Mouse (Mus musculus) heart, postnatal 0 days (tissue): ENCODE data around the gene Mrtfb. TPM values are rescaled to one million over a fixed set of nuclear protein-coding genes. Genes with fewer than 3 reads are reported as not detected.

Experiments
- ATAC-seq: fragments of 200-750 bp; cut with Nextera tagmentation; 2 replicates; pipeline ENCODE4 v1.8.0; 2017; ENCODE audit warnings: low read depth, moderate number of reproducible peaks, moderate library complexity; ENCODE audit not compliant: insufficient read depth
- DNase-seq: peaks from one replicate; pipeline ENCODE4 v3.0.0-alpha.2; 2016; ENCODE audit warnings: low spot score
- H3K27ac ChIP-seq: fragments of 300-500 bp; sonication (generic); 2 replicates; pipeline ENCODE4 v1.5.1; 2014; ENCODE audit warnings: low read depth, mild to moderate bottlenecking
- H3K27me3 ChIP-seq: fragments of 300-500 bp; sonication (generic); 2 replicates; pipeline ENCODE4 v1.6.1; 2014; ENCODE audit warnings: low read length, mixed read lengths; ENCODE audit not compliant: control insufficient read depth, insufficient read depth
- H3K36me3 ChIP-seq: fragments of 300-500 bp; sonication (generic); replicated peaks from 2 replicates; pipeline ENCODE4 v1.6.1; 2014; ENCODE audit warnings: low read length, mixed read lengths; ENCODE audit not compliant: control insufficient read depth, insufficient read depth
- H3K4me1 ChIP-seq: fragments of 300-500 bp; sonication (generic); 2 replicates; pipeline ENCODE4 v1.6.1; 2014; ENCODE audit warnings: antibody characterized with exemption; ENCODE audit not compliant: control insufficient read depth, insufficient read depth
- H3K4me2 ChIP-seq: fragments of 300-500 bp; sonication (generic); 2 replicates; pipeline ENCODE4 v1.6.1; 2014; ENCODE audit warnings: low read depth, mild to moderate bottlenecking, low read length, moderate library complexity
- H3K4me3 ChIP-seq: fragments of 300-500 bp; sonication (generic); 2 replicates; pipeline ENCODE4 v1.5.1; 2014; ENCODE audit warnings: low read depth, low read length
- H3K9ac ChIP-seq: fragments of 300-500 bp; sonication (generic); replicated peaks from 2 replicates; pipeline ENCODE4 v1.6.1; 2014; ENCODE audit warnings: low read depth, low read length, mixed read lengths
- H3K9me3 ChIP-seq: fragments of 300-500 bp; sonication (generic); replicated peaks from 2 replicates; pipeline ENCODE4 v1.6.1; 2016; ENCODE audit warnings: low read length; ENCODE audit not compliant: control insufficient read depth
- CTCF ChIP-seq: IDR thresholded peaks from 2 replicates; pipeline ENCODE4 v1.5.1; 2016; ENCODE audit warnings: antibody characterized with exemption, control low read depth, low read depth
- EP300 ChIP-seq: IDR thresholded peaks from 2 replicates; pipeline ENCODE4 v1.6.1; 2016; ENCODE audit warnings: antibody characterized with exemption, low read depth
- WGBS: fragments of 180-500 bp; shearing (Covaris S2); extraction: QIAGEN DNeasy Blood & Tissue Kit; methylation state at CpG from one replicate; pipeline ENCODE4 v1.1.7; 2014; 5-methylcytosine and 5-hydroxymethylcytosine counted together
- polyA plus RNA-seq: library from polyadenylated mRNA; unstranded; fragments of >200 nt; fragmentation: Nextera tagmentation; extraction: Ambion mirVana; gene quantifications from 2 replicates; pipeline ENCODE4 v1.2.1, GENCODE M21; 2015
- total RNA-seq: library from RNA; depleted of rRNA; stranded (reverse); fragments of >200 nt; gene quantifications from 2 replicates; pipeline ENCODE4 v1.2.3, GENCODE M21; 2014; ENCODE audit warnings: low replicate concordance

Gene Mrtfb
- total and polyA plus RNA-seq, 2 experiments from 2014 or later = 11.7 to 17.2 TPM

DNA sequence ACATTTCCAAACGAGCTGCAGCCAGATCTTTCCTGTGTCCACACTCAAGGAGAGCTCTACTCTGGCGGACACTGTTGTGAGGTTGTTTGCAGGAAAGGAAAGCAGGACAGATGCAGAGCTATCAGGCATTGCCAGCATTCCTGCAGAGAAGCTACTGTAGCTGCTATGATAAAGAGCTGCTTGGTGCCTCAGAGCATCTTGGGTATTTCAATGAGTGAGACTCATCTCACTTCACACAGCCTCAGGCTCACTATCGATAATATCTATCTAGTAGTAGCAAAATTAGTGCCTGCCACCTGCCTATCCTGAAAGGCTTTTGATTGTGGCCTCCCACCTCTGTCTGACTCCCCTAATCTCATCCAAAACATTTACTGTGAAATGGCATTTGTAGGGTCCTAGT is 73.4 kb downstream of the Mrtfb start:
- Histone ChIP-seq H3K9ac (no peak overlapping the region), H3K4me1 (peaks cover 14% of the 10 kb centered on the region), H3K4me3 (no peak overlapping the region), H3K9me3 (no peaks in the 10 kb centered on the region), H3K36me3 (peaks cover 18% of the 10 kb centered on the region; the same call in 1 of the 2 replicates), H3K27me3 (no peaks in the 10 kb centered on the region), H3K4me2 (no peak overlapping the region), H3K27ac (peak overlapping the region; percentile 19; the same call in 1 of the 2 replicates)
- WGBS = 23% methylated on average over 3 of the region's 3 CpGs
- ATAC-seq (no peak), DNase-seq (no peak)
- TF ChIP-seq CTCF = no peak

DNA sequence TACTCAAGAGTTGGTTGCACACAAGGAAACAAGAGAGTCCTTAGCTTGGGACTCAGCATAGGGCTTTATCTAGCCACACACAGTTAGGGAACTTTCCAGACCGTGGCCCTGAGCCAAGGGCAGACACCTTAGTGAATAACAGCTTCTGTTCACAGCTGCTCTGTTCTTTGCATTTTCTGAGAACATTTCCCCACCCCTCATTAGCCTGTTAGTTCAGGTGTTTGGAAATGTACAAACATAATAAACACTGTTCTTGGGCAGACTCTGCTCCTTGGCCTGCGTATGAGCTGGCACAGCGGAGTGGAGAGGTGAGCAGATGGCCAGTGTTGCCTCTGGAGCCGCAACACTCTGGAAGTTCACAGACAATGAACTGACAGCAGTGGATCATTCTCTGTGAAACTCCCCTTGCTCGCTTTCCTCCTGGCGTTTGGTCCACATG is 74.0 kb downstream of the Mrtfb start:
- 0 out of 2 replicates have a peak, but pooled peaks have one; percentile 17 for ATAC-seq
- Histone ChIP-seq H3K4me1 (peaks cover 14% of the 10 kb centered on the region), H3K4me3 (no peak overlapping the region), H3K9ac (no peak overlapping the region), H3K27ac (peak overlapping the region; percentile 22; the same call in 1 of the 2 replicates), H3K4me2 (no peak overlapping the region), H3K27me3 (no peaks in the 10 kb centered on the region), H3K9me3 (no peaks in the 10 kb centered on the region), H3K36me3 (peaks cover 18% of the 10 kb centered on the region; the same call in 1 of the 2 replicates)
- TF ChIP-seq EP300 = no peak
- TF ChIP-seq CTCF = no peak
- 55% methylated on average over 6 of the region's 6 CpGs for WGBS
- no peak for DNase-seq

DNA sequence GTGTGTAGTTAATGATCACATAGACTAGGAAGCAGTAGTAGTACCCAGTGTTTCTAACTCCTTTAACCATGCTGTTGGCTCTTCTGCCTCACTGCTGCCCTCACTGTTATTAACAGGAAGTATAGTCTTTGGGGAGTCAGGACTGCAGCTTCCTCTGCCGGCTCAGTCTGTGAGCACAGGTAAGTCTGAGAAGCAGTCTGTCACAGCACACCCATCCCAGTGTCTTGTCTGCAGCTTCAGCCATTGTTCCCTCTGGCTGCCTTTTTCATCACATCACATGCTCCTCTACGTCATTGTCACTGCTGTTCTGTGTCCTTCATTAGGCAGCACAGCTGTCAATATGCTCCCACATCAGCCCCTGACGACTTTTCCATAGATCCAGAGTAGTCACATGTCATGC is 75.6 kb downstream of the Mrtfb start:
- H3K9ac ChIP-seq = no peak overlapping the region
- no peaks in the 10 kb centered on the region for H3K27me3 ChIP-seq
- H3K4me1 ChIP-seq = peaks cover 18% of the 10 kb centered on the region
- no peak for DNase-seq
- H3K9me3 ChIP-seq = no peaks in the 10 kb centered on the region
- TF ChIP-seq EP300 (no peak), CTCF (0 out of 2 replicates have a peak, but pooled peaks have one; percentile 1)
- H3K4me2 ChIP-seq = no peak overlapping the region
- H3K27ac ChIP-seq = no peak overlapping the region
- WGBS = 47% methylated on average over 3 of the region's 3 CpGs
- ATAC-seq = no peak
- peaks cover 12% of the 10 kb centered on the region; the same call in 1 of the 2 replicates for H3K36me3 ChIP-seq
- no peak overlapping the region for H3K4me3 ChIP-seq

DNA sequence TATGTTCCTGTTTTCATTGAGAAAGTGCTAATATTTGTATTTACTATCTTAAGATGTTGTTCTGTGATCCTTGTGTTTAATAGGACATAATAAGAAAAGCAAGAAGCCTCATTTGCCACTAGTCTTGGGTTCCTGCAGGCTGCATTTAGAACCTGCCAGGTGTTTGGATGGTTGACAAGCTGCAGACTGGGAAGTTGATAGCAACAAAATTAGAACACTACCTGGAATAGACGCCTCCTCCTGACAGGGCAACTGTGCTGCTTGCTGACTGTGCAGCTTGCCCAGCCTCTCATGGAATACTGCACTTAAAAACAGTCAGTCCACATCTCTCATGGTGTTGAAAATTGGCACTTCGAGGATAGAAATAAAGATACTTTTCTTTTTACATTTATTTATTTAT is 76.3 kb downstream of the Mrtfb start:
- Histone ChIP-seq H3K36me3 (0 out of 2 replicates have a peak, but pooled peaks cover 7% of the 10 kb centered on the region), H3K27me3 (no peaks in the 10 kb centered on the region), H3K27ac (no peak overlapping the region), H3K4me3 (no peak overlapping the region), H3K4me2 (no peak overlapping the region), H3K9me3 (no peaks in the 10 kb centered on the region), H3K4me1 (peaks cover 25% of the 10 kb centered on the region), H3K9ac (no peak overlapping the region)
- DNase-seq (no peak), ATAC-seq (no peak)
- WGBS = 70% methylated on average over 2 of the region's 2 CpGs
- TF ChIP-seq EP300 (no peak), CTCF (no peak)

DNA sequence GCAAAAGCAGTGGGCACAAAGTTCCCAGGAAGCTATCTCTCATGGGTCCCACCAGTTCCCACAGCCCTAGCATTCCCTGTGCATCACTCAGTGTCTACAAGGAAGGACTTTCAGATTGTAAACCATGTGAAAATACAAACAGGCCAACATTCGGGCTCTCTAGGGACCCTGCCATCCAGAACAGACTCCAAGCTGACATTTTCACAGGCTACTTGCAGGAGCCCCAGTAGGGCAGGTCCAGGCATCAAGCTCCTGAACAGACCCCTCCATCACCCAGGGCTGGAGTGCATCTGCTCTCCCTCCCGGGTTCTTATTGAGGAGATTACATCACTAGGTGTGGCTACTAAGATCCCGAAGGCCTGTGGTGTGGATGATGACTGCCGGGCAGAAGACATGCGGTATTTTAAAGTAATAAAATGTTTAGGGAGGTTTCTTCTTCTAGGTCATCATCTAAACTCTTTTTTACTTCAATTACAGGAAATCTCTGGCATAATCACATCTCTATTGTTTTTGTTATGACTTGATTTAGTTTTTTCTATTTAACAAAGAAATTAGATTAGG is 77.6 kb downstream of the Mrtfb start:
- Histone ChIP-seq H3K9ac (no peak overlapping the region), H3K4me1 (peaks cover 35% of the 10 kb centered on the region), H3K9me3 (no peaks in the 10 kb centered on the region), H3K4me3 (no peak overlapping the region), H3K27me3 (no peaks in the 10 kb centered on the region), H3K4me2 (no peak overlapping the region), H3K36me3 (no peaks in the 10 kb centered on the region), H3K27ac (0 out of 2 replicates have a peak overlapping the region, but pooled peaks have one; percentile 20)
- DNase-seq = no peak
- no peak for ATAC-seq
- TF ChIP-seq CTCF = no peak
- 49% methylated on average over 5 of the region's 5 CpGs for WGBS
